Mouse (Mus musculus): ENCODE measurements around the gene Srsf3. TPM values are rescaled to one million over a fixed set of nuclear protein-coding genes. Genes with fewer than 3 reads are reported as not detected.
"Not testable (repeated sequence)": the region's sequence is repeated elsewhere in the genome, so short reads cannot be mapped to it uniquely, and the experiment has no call there.

Gene Srsf3
- total RNA-seq (2021), result 10 to 100 TPM; 91.3 to 94.2 TPM
- long read RNA-seq, experiment 1, full-length matches to known transcripts, result 105 of 113 reads
- long read RNA-seq, experiment 1, partial matches to known transcripts, result 1 of 113 reads
- long read RNA-seq, experiment 1, other reads (novel, unspliced or antisense), result 7 of 113 reads
- long read RNA-seq, experiment 2, transcript Srsf3-202 (6 exons, 2,618 nt), result major isoform, 76 of 93 reads
- long read RNA-seq, experiment 2, transcript Srsf3-201 (7 exons, 2,594 nt), result minor isoform, 10 of 93 reads
- long read RNA-seq, experiment 2, partial matches to known transcripts, result 0 of 93 reads
- long read RNA-seq, experiment 2, other reads (novel, unspliced or antisense), result 7 of 93 reads

DNA sequence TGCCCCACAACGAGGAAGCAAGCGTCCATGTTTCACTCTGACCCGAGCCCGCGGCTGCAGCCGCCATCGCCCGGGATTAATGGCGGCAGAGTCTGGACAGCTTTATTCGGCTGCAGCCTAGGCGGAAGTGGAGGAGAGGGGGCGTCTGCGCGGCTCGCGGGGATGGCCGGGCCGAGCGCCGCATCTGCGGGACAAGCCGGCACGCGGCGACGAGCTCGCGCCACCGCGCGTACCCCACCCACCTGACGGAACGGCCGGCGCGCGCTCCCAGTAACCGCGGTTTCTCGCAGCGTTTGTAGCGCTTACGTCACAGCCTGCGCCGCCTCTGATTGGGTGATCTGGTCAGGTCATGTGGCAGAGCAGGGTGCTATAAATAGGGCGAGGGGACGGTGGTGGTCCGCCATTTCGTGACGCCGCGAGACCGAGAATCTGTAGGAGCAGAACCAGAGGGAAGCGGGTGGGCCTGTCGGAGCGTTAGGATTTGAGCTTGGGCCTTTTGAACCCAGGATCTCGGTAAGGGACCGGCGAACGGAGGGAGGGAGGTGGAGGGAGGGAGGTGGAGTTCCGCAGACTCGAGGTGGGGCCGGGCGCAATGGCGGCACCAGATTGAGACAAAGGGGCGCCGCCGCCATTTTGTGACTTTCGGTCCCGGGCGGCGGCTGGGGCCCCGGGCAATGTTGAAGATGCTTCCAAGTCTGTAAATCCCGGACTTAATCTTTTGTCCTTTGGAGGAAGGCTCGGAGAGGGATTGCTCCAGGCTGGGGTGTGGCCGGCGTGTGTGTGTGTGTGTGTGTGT lies at the start of gene Srsf3:
Srsf3 (plus strand) TSS at position 355 of the 796 bp plus-strand sequence.
- peak; percentile 98 for DNase-seq

DNA sequence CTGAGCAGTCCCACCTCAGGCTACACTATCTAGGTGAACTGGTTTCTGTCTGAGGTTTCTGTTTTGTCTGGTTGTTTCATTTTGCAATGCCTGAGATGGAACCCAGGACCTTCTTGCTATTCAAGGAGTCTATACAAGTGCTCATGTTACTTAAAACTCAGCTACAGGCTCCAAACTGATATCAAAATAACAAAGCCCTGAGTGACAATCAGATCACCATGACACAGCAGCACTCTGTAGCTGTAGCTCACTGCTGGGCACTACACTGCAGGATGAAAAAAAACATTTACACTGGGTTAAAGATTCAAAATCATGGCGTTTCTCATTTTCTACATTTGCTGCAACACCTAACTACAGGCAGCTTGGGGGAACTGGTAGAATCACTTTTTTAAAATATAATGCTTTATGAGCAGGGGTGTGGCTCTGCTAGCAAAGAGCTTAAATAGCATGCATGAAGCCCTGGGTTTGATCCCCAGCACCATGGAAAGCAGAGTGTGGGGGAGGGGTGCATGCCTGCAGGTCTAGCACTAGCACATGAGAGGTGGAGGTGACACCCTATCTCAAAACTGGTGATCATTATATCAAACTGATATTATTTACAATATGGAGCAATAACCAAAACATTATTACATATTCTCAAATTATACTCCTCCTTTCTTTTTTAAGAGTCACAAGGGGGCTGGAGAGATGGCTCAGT lies 47.6 kb upstream of the Srsf3 start:
- DNase-seq, result no peak

GRCm38 (mm10) chr17:28986833-28987232 lies 45.6 kb upstream of the Srsf3 start:
- DNase-seq, result peak; percentile 36

DNA sequence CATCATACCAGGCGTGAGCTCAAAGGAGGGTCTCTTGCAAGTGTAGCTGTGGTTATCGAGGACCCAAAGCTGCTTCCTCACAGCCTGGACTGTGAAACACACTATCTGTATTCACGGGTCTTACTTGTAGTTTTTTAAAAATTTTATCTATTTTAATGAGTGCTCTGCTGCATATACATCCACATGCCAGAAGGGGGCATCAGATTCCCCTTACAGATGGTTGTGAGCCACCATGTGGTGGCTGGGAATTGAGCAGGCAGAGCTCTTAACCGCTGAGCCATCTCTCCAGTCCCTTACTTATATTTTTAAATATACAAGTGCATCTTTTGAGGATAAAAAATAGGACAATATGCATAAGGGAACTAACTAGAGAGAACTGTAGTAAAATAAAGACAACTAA lies 44.7 kb upstream of the Srsf3 start:
- no peak for DNase-seq

DNA sequence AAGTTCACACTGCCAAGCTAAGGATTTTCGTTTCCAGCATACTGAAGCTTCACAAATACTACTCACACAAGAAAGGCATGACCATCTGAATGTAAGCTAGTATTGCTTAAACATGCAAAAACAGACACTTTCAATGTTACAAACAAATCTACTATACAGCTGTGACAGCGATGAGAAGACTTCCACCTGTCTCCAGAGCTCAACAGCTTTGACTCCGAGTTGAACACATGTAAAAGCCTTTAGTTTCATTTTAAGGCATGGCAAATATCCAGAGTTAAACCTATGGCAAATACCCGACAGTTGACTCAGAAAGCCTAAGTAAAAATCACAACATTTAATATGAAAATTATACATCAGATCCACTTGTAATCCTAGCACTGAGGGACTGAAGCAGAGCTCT lies 44.1 kb upstream of the Srsf3 start:
- DNase-seq, result no peak

DNA sequence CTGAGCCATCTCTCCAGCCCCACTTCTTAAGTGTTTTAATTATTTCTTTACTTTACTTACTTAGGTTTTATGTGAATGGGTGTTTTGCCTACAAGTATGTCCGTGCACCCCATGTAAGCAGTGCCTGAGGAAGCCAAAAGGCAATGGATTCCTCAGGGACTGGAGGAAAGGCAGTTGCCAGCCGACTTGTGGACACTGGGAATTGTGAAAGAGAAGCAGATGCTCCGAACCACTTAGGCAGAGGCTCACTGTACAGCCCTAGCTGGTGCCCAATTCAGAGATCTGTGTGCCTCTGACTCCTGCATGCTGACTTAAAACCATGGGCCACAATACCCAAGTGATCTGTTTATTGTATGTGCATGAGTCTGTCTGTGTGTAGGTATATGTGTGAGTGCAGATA lies 43.4 kb upstream of the Srsf3 start:
- DNase-seq, result no peak

DNA sequence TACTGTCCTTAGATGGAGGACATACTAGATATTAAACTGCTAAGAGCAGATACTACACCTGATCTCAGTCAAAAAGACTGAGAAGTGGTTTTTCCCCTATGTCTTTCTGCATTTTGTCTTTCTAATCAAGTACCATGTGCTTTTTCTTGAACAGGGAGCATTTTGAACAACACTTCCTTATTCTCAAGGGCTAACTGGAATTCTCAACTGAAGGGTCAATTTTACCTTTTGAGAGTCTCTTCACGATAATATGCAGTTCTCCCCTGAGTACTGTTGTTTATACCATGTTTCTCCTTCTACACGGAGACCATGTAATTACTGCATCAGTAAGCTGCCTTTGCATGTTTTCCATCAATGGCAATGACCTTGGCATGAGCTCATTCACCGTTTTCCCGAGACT lies 42.4 kb upstream of the Srsf3 start:
- no peak for DNase-seq

DNA sequence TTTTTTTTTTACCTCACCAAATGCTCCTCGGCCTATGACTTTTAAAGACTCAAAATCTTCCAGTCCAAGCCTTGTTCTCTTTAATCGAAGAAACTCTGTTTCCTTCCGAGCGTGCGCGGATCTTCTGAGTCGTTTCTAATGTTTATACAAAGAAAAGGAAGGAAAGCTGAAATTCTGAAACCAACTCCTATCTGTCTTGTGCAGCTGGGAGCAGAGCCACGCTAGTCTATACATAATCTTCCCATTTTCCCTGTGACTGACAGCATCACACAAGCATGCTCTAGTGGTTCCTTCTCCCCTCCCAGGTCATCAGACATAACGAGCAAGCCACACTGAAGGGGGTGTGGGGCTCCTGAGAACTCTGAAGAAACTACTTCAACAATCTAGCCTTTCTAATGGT lies 41.1 kb upstream of the Srsf3 start:
- no peak for DNase-seq

DNA sequence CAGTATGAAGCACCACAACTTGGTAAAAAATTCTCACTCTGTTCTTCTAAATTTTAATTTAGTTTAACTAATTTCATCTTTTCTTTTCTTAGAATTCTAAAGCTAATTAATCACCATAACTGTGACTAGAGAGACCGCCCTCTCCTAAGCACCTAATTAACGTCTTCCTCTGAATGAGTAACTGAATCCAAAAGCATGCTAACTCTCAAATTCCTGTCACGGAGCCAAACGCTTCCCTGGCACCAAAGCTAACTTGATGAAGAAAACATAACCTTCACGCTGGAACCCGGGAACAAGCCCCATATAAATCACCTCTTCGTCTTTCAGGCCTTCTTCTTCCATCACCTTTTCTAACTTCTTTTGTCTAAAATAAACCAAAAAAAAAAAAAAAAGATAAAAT lies 40.3 kb upstream of the Srsf3 start:
- peak; percentile 16 for DNase-seq

- not testable (repeated sequence) for DNase-seq
These were observed 39.4 kb upstream of the Srsf3 start for GRCm38 (mm10) chr17:28993004-28993403.

DNA sequence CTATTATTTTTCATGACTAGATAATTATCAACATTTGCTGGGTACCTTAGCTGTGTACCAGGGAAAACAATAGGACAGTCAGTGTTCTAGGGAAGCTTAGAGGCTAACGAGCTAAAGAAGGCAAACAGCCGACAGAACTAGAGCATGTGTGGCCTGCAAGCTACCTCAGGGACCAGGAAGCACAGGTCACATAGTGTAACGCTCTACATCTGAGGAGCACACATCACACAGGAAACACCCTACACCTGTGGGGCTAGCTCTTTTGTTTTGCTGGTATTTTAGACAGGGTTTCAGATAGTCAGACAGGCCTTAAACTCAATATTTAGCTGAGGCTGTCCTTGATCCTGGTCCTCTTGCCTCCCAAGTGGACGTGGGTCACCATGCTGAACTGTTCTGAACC lies 37.8 kb upstream of the Srsf3 start:
- no peak for DNase-seq

- no peak for DNase-seq
These were observed 32.0 kb upstream of the Srsf3 start for GRCm38 (mm10) chr17:29000465-29000864.

DNA sequence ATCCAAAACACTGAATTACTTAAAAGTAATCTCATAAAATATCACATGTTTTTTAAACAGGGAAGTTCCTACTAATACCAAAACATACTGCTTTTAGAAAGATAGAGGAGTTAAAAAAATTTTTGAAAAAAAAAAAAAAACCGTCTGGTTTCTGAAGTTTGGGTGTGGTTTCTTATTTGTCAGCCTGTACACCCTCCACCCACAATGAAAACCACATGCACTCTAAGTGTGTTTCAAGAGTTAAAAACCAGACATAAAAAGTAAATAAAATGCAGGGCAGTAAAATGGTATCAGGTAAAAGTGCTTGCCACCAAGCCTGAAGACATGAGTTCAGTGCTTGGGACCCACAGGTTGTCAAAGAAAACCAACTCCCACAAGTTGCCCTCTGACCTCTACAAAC lies 28.7 kb upstream of the Srsf3 start:
- no peak for DNase-seq

GRCm38 (mm10) chr17:29005002-29005401 lies 27.4 kb upstream of the Srsf3 start:
- no peak for DNase-seq

GRCm38 (mm10) chr17:29006812-29007211 lies 25.6 kb upstream of the Srsf3 start:
- no peak for DNase-seq

GRCm38 (mm10) chr17:29007243-29007640 lies 25.2 kb upstream of the Srsf3 start:
- no peak for DNase-seq

DNA sequence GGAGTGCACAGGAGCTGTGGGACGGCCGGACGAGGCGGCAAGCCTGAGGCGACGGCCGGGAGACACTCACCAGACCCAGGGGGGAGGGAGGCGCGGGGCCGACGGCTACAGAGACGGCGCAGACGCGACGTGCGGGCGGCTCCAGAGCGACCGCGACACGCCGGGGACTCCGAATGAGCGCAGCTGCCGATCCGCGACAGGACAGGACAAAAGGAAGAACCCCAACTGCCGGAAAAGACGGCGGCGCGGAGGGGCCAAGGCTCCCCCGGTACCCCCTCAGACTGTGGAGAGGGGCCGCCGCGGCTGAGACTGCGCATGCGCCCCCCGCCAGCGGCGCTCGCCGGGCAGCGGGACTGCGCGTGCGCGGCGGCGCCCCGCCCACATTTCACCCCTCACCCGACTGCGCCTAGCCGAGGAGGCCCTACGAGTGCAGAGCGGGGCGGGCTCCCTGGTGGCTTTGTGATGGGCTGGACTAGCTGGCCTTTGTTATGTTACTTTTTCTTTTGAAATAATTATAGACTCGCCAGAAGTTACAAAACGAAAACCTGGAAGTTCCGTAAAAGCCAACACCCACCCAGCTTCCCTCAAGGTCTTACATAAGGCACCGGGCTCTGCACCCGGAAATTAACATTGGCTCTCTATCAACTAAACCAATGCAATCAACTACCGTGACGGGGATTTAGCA lies 24.6 kb upstream of the Srsf3 start, which contains the start of gene Stk38:
Stk38 (minus strand) TSS at position 355 of the 685 bp plus-strand sequence.
- peak; percentile 94 for DNase-seq

DNA sequence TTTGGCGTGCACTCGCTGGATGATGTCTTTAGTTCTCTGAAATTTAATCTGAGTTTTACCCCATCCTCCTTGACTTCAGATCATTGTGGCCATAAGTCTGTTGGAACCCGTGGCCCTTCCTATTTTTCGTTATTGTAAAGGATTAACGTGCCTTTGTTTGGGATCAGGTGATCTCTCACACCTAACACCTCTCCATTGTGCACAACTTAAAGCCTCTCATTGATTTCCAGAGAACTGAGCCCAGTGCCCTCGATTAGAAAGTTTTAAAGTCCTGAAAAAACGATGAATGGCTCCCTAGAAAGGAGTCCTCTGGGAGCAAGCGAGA lies 24.1 kb upstream of the Srsf3 start:
- no peak for DNase-seq

GRCm38 (mm10) chr17:29009181-29009580 lies 23.2 kb upstream of the Srsf3 start:
- DNase-seq, result no peak

DNA sequence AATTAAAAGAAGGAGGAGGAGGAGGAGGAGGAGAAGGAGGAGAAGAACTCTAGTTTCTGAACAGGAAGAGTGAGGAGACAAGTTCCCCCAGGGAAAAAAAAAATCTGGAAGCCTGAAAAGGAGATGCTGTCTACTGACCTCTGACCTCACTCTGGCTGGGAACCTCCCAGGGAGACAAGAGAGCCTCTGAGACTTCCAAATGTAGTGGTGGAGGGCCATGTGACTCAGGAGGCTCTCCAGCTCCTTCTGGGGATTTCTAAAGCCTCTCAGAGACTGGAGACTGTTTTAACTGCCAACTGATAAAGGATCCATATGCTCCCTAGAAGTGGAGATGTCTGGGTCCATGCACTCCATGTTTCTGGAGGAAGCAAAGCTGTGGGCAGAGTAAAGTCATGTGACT lies 18.2 kb upstream of the Srsf3 start:
- DNase-seq, result no peak

DNA sequence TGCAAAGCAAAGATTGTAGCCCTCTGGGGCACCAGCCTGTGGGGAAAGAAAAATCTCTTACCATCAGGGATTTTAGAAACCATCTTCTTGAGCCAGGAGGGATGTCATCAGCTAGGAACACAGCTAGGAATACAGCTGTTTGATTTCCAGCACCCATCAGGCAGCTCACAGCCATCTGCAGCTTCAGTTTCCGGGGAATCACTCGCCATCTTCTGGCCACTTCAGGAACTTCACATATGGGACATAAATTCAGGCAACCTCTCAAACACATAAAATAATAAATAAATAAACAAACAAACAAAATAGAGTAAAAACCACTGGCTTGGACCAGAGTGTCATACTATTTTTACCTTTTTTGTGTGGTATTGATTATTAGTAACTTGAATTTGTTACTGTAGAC lies 16.8 kb upstream of the Srsf3 start:
- DNase-seq, result peak; percentile 35

DNA sequence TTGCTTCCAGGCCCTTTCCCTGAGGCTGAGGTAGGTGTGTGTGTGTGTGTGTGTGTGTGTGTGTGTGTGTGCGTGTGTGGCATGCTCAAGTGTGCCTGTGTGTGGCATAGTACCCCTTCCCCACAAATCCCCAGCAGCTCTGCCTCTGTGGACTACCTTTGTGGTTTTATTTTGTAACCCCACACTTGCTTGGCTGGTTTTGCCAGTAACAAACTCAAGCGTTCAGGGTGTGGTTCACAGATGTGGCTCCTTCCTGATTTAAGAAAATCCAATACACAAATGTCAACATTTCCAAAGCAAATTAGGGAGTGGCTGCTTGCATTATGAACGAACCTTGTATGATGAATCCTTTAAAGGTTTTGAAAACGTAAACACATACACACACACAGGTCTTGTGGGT lies 15.7 kb upstream of the Srsf3 start:
- DNase-seq, result no peak

Data from gastrocnemius, postnatal 10 days (tissue).